Mouse (Mus musculus): Measurements from ENCODE around the gene Lpin2.

- no peak for TF ChIP-seq CTCF (IDR thresholded peaks at IDR 0.05)
- no peak for TF ChIP-seq EP300 (IDR thresholded peaks at IDR 0.05)
Observed at GRCm38 (mm10) chr17:71177949-71178348, 4.4 kb upstream of the Lpin2 start.

All from lung, postnatal 0 days (tissue).